Mouse (Mus musculus) megakaryocyte, adult 5-6 weeks (primary cell): Measurements from ENCODE around the gene Nabp1. TPM values are rescaled to one million over a fixed set of nuclear protein-coding genes. Genes with fewer than 3 reads are reported as not detected.

ENCODE experiments used
- ATAC-seq: 2 replicates; pipeline ENCODE4 v1.8.0; 2016; ENCODE audit warnings: mild to moderate bottlenecking, inconsistent platforms; ENCODE audit not compliant: poor library complexity, severe bottlenecking
- total RNA-seq, 2 experiments: library from RNA; stranded (forward) in 1 of 2; stranded (reverse) in 1 of 2; fragments of 153-499, 151-499 nt in 1 of 2; fragments of 221-1000, 200-1000 nt in 1 of 2; gene quantifications; 2 replicates each; pipeline versions ENCODE4 v1.2.3 to v1.2.4; 2015 to 2017

Nabp1 gene
- 95.3 and 107 TPM in 2 replicates for total RNA-seq (2015)
- total RNA-seq (2017) = 277 and 321 TPM in 2 replicates

- ATAC-seq = peak; percentile 75
These were observed at the start of gene Nabp1 for GRCm38 (mm10) chr1:51478262-51479026. TSS of gene Nabp1 (minus strand) at chr1:51478425.

GRCm38 (mm10) chr1:51525563-51526265 lies 47.5 kb upstream of the Nabp1 start:
- ATAC-seq = no peak

GRCm38 (mm10) chr1:51521651-51522050 lies 43.4 kb upstream of the Nabp1 start:
- no peak for ATAC-seq

- peak; percentile 47 for ATAC-seq
These were observed 42.1 kb upstream of the Nabp1 start for GRCm38 (mm10) chr1:51520246-51520780.

GRCm38 (mm10) chr1:51519112-51519511 lies 40.9 kb upstream of the Nabp1 start:
- ATAC-seq = 0 out of 2 replicates have a peak, but pooled peaks have one; percentile 39

- ATAC-seq = no peak
These were observed 37.4 kb upstream of the Nabp1 start for GRCm38 (mm10) chr1:51515625-51516024.

- ATAC-seq = no peak
These were observed 36.8 kb upstream of the Nabp1 start for GRCm38 (mm10) chr1:51515041-51515440.

- ATAC-seq = no peak
These were observed 36.2 kb upstream of the Nabp1 start for GRCm38 (mm10) chr1:51514379-51514778.

- ATAC-seq = no peak
These were observed 35.0 kb upstream of the Nabp1 start for GRCm38 (mm10) chr1:51513059-51513713.

GRCm38 (mm10) chr1:51512326-51512725 lies 34.1 kb upstream of the Nabp1 start:
- ATAC-seq = no peak

GRCm38 (mm10) chr1:51509776-51510175 lies 31.6 kb upstream of the Nabp1 start:
- no peak for ATAC-seq

- peak; percentile 100 for ATAC-seq
These were observed 30.9 kb upstream of the Nabp1 start for GRCm38 (mm10) chr1:51509083-51509482.

- ATAC-seq = no peak
These were observed 30.3 kb upstream of the Nabp1 start for GRCm38 (mm10) chr1:51508543-51508942.

- ATAC-seq = no peak
These were observed 29.2 kb upstream of the Nabp1 start for GRCm38 (mm10) chr1:51507436-51507835.

- ATAC-seq = no peak
These were observed 28.0 kb upstream of the Nabp1 start for GRCm38 (mm10) chr1:51506236-51506635.

GRCm38 (mm10) chr1:51505632-51506031 lies 27.4 kb upstream of the Nabp1 start:
- ATAC-seq = no peak

GRCm38 (mm10) chr1:51503055-51503454 lies 24.8 kb upstream of the Nabp1 start:
- ATAC-seq = no peak

- ATAC-seq = 0 out of 2 replicates have a peak, but pooled peaks have one; percentile 28
These were observed 24.1 kb upstream of the Nabp1 start for GRCm38 (mm10) chr1:51502353-51502752.

- ATAC-seq = peak; percentile 84
These were observed 23.0 kb upstream of the Nabp1 start for GRCm38 (mm10) chr1:51501251-51501650.

GRCm38 (mm10) chr1:51498601-51499098 lies 20.4 kb upstream of the Nabp1 start:
- ATAC-seq = no peak

GRCm38 (mm10) chr1:51496163-51496562 lies 17.9 kb upstream of the Nabp1 start:
- ATAC-seq = no peak
